Mouse (Mus musculus) heart, adult 2 months (tissue): ENCODE data around the gene Rrnad1.

ENCODE experiments used
- CTCF ChIP-seq: fragments of 200-600 bp; IDR thresholded peaks from 2 replicates; pipeline ENCODE4 v1.8.1; 2022; ENCODE audit warnings: antibody characterized with exemption, mild to moderate bottlenecking, moderate library complexity
- EP300 ChIP-seq: fragments of 200-500 bp; IDR thresholded peaks from 2 replicates; pipeline ENCODE4 v1.6.1; 2011; ENCODE audit warnings: low read depth, low read length, control low read depth; ENCODE audit not compliant: insufficient read depth
- POLR2A ChIP-seq: fragments of 200-500 bp; IDR thresholded peaks from 2 replicates; pipeline ENCODE4 v1.6.1; 2011; ENCODE audit warnings: mild to moderate bottlenecking, low read depth, low read length, control low read depth; ENCODE audit not compliant: insufficient read depth

GRCm38 (mm10) chr3:87947056-87947810 lies 16.7 kb upstream of the Rrnad1 start:
- TF ChIP-seq CTCF, result no peak
- no peak for TF ChIP-seq POLR2A
- TF ChIP-seq EP300, result no peak
